Comparison of ENCODE assay signal across 9 mouse cellular contexts in the genomic region with DNA sequence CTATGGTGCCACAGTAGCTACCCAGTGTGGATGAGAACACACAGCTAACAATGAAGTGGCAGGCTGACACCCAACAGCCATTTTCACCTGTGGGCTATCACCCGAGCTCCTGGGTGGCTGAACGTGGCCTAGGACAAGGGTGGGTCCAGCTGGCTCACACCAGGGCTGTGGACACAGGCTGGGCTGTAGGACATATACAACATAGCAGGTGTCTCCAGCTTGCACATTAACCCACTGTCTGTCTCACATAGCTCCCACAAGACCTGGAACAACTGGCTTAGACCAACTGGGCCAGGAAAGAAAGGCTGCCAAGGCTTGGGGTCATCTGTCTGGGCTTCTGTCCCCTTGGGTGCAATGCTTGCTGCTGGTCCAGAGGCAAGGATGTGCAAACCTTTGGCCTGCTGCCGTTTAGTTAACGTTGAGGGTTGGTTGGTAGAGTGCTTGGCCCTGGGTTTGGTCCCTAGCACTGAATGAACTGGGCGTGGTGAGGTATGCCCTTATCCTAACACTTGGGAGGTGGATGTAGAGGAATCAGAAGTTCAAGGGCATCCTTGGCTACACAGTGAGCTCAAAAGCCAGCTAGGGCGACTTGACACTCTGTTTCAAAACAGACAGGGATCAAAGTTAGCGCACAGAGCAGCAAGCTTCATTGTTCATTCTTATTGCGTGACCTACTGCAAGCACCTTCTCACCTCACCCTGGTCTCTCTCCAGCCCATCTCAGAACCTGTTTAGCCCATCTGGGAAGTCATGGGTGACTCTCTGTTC. TPM values are rescaled to one million over a fixed set of nuclear protein-coding genes. Genes with fewer than 3 reads are reported as not detected.
A peak's percentile ranks its signal among the peaks of the same experiment; 100 is the strongest.
DNase-seq lines count a peak whose midpoint lies in the region; ATAC-seq lines count a peak whose summit lies in the region.
"Had no signal": no experiment of that assay in that cellular context is flagged by ENCODE, and none has a peak within 500 bp of the region (broad histone marks: within the 10 kb centered on the region; RNA-seq: fewer than 3 reads in every experiment).

No protein-coding gene starts in this region.

- no peak for ATAC-seq in lung, embryonic 15.5 days (ENCODE audit: borderline replicate concordance, extremely low read depth, low FRiP score, low TSS enrichment)
- no peak for ATAC-seq in stomach, embryonic 16.5 days (ENCODE audit: insufficient read depth, low FRiP score)
- ATAC-seq in hindbrain, embryonic 14.5 days (ENCODE audit: low FRiP score): no peak

- no peaks in the 10 kb centered on the region for H3K36me3 ChIP-seq in lung, embryonic 15.5 days
- no peaks in the 10 kb centered on the region for H3K36me3 ChIP-seq in stomach, embryonic 16.5 days (ENCODE audit: control insufficient read depth, insufficient read depth, low read length)
- no peaks in the 10 kb centered on the region for H3K36me3 ChIP-seq in hindbrain, embryonic 14.5 days (replicated peaks; ENCODE audit: control insufficient read depth, insufficient read depth)

- H3K27ac ChIP-seq in lung, embryonic 15.5 days: peak overlapping the region; percentile 87
- H3K27ac ChIP-seq in stomach, embryonic 16.5 days (ENCODE audit: low read length): peak overlapping the region; percentile 93
- no peak overlapping the region for H3K27ac ChIP-seq in hindbrain, embryonic 14.5 days

- H3K4me2 ChIP-seq in lung, embryonic 15.5 days: no peak overlapping the region
- H3K4me2 ChIP-seq in stomach, embryonic 16.5 days (ENCODE audit: low read depth, low read length): no peak overlapping the region
- no peak overlapping the region for H3K4me2 ChIP-seq in hindbrain, embryonic 14.5 days (replicated peaks)

- WGBS in lung, embryonic 15.5 days: 74% methylated on average over 8 of the region's 8 CpGs
- 78% methylated on average over 8 of the region's 8 CpGs for WGBS in stomach, embryonic 16.5 days
- WGBS in hindbrain, embryonic 14.5 days: 92% methylated on average over 8 of the region's 8 CpGs

- no peaks in the 10 kb centered on the region for H3K27me3 ChIP-seq in lung, embryonic 15.5 days
- H3K27me3 ChIP-seq in stomach, embryonic 16.5 days (ENCODE audit: control insufficient read depth, insufficient read depth, low read length): no peaks in the 10 kb centered on the region
- H3K27me3 ChIP-seq in hindbrain, embryonic 14.5 days (ENCODE audit: control insufficient read depth, insufficient read depth, low read length): no peaks in the 10 kb centered on the region

- H3K4me3 ChIP-seq in lung, embryonic 15.5 days: no peak overlapping the region
- H3K4me3 ChIP-seq in stomach, embryonic 16.5 days (replicated peaks; ENCODE audit: low read length): no peak overlapping the region
- no peak overlapping the region for H3K4me3 ChIP-seq in hindbrain, embryonic 14.5 days (replicated peaks; ENCODE audit: low read length)

- H3K9ac ChIP-seq in lung, embryonic 15.5 days: no peak overlapping the region
- H3K9ac ChIP-seq in stomach, embryonic 16.5 days (ENCODE audit: low read length): no peak overlapping the region
- no peak overlapping the region for H3K9ac ChIP-seq in hindbrain, embryonic 14.5 days

- DNase-seq in heart, adult 18-20 months: peak; percentile 49 to 63
- no peak for DNase-seq in heart, postnatal 4 days
- no peak for DNase-seq in lung, postnatal 25 days (ENCODE audit: low spot score)
- peak; percentile 46 for DNase-seq in fat pad, adult 2 months (ENCODE audit: extremely low read depth, low read depth, low spot score)
- DNase-seq in hindbrain, embryonic 14.5 days (ENCODE audit: low spot score): no peak
- DNase-seq in thymus, adult 18-20 months: no peak
- DNase-seq: midbrain, embryonic 14.5 days had no signal

- H3K9me3 ChIP-seq in lung, embryonic 15.5 days: no peaks in the 10 kb centered on the region
- H3K9me3 ChIP-seq in stomach, embryonic 16.5 days (replicated peaks; ENCODE audit: control insufficient read depth, low read length): no peaks in the 10 kb centered on the region
- H3K9me3 ChIP-seq in hindbrain, embryonic 14.5 days (ENCODE audit: control insufficient read depth, low read length): no peaks in the 10 kb centered on the region

- peaks cover 53% of the 10 kb centered on the region for H3K4me1 ChIP-seq in lung, embryonic 15.5 days
- H3K4me1 ChIP-seq in stomach, embryonic 16.5 days (ENCODE audit: control insufficient read depth, insufficient read depth, low read length): peaks cover 43% of the 10 kb centered on the region
- peaks cover 21% of the 10 kb centered on the region for H3K4me1 ChIP-seq in hindbrain, embryonic 14.5 days (replicated peaks; ENCODE audit: control insufficient read depth, insufficient read depth, low read length)

RNA-seq across cellular contexts. Expression of a gene that starts 36.0 kb away (rescaled TPM):
- total RNA-seq in heart, adult 18-20 months (2021): 10 to 100 TPM; 38.6 to 42.3 TPM
- 10 to 100 TPM; 39.6 to 41.1 TPM for total RNA-seq in heart, postnatal 4 days (2021)
- polyA plus RNA-seq in lung, embryonic 15.5 days (2015; fragmentation: Nextera tagmentation; extraction: Ambion mirVana): 21.0 and 24.1 TPM in 2 replicates
- polyA plus RNA-seq in stomach, embryonic 16.5 days (2015; fragmentation: Nextera tagmentation; extraction: Ambion mirVana): 20.4 and 26.1 TPM in 2 replicates
- polyA plus RNA-seq in hindbrain, embryonic 14.5 days (2014; fragmentation: Nextera tagmentation; extraction: Ambion mirVana): 20.6 and 22.5 TPM in 2 replicates

RNA-seq across cellular contexts. Expression of a gene that starts 36.3 kb away (rescaled TPM):
- 100 to 1,000 TPM; 158 to 190 TPM for total RNA-seq in heart, adult 18-20 months (2021)
- 10 to 100 TPM; 31.4 to 36.9 TPM for total RNA-seq in heart, postnatal 4 days (2021)
- polyA plus RNA-seq in lung, embryonic 15.5 days (2015; fragmentation: Nextera tagmentation; extraction: Ambion mirVana): 43.2 and 49.6 TPM in 2 replicates
- 30.4 and 34.8 TPM in 2 replicates for polyA plus RNA-seq in stomach, embryonic 16.5 days (2015; fragmentation: Nextera tagmentation; extraction: Ambion mirVana)
- polyA plus RNA-seq in hindbrain, embryonic 14.5 days (2014; fragmentation: Nextera tagmentation; extraction: Ambion mirVana): 8.8 and 10.5 TPM in 2 replicates

Comparison
In these comparisons a context has a peak if more than half of its experiments do, and no peak if none do; other contexts are left out.
1. DNase-seq: peak in heart, adult 18-20 months (2 of 2) and fat pad, adult 2 months (single experiment); none in heart, postnatal 4 days (single experiment), lung, postnatal 25 days (single experiment), hindbrain, embryonic 14.5 days (single experiment) and thymus, adult 18-20 months (0 of 2).